Mouse (Mus musculus) embryonic facial prominence, embryonic 14.5 days (tissue): ENCODE measurements around the gene Mad1l1. TPM values are rescaled to one million over a fixed set of nuclear protein-coding genes. Genes with fewer than 3 reads are reported as not detected.

Experiments
- ATAC-seq: fragments of 200-750 bp; cut with Nextera tagmentation; 2 replicates; pipeline ENCODE4 v1.8.0; 2017; ENCODE audit warnings: low read depth, moderate number of reproducible peaks, moderate TSS enrichment
- DNase-seq: peaks from one replicate; pipeline ENCODE4 v3.0.0-alpha.2; 2015; ENCODE audit warnings: low spot score
- H3K27ac ChIP-seq: fragments of 300-500 bp; sonication (generic); replicated peaks from 2 replicates; pipeline ENCODE4 v1.5.1; 2014; ENCODE audit warnings: low read depth, mild to moderate bottlenecking, low read length, moderate library complexity
- H3K27me3 ChIP-seq: fragments of 300-500 bp; sonication (generic); replicated peaks from 2 replicates; pipeline ENCODE4 v1.6.1; 2014; ENCODE audit warnings: low read length; ENCODE audit not compliant: control insufficient read depth, insufficient read depth
- H3K36me3 ChIP-seq: fragments of 300-500 bp; sonication (generic); 2 replicates; pipeline ENCODE4 v1.6.1; 2014; ENCODE audit warnings: low read length, mixed read lengths; ENCODE audit not compliant: control insufficient read depth, insufficient read depth
- H3K4me1 ChIP-seq: fragments of 300-500 bp; sonication (generic); 2 replicates; pipeline ENCODE4 v1.6.1; 2014; ENCODE audit warnings: antibody characterized with exemption, low read length; ENCODE audit not compliant: control insufficient read depth, insufficient read depth
- H3K4me2 ChIP-seq: fragments of 300-500 bp; sonication (generic); 2 replicates; pipeline ENCODE4 v1.6.1; 2014; ENCODE audit warnings: low read depth, mild to moderate bottlenecking, low read length, moderate library complexity, mixed read lengths
- H3K4me3 ChIP-seq: fragments of 300-500 bp; sonication (generic); 2 replicates; pipeline ENCODE4 v1.5.1; 2014; ENCODE audit warnings: low read depth, mild to moderate bottlenecking, low read length
- H3K9ac ChIP-seq: fragments of 300-500 bp; sonication (generic); 2 replicates; pipeline ENCODE4 v1.6.1; 2014; ENCODE audit warnings: low read depth, mild to moderate bottlenecking, low read length, moderate library complexity, mixed read lengths
- H3K9me3 ChIP-seq: fragments of 300-500 bp; sonication (generic); 2 replicates; pipeline ENCODE4 v1.6.1; 2016; ENCODE audit warnings: low read length; ENCODE audit not compliant: control insufficient read depth
- whole genome bisulfite sequencing: fragments of 180-500 bp; shearing (Covaris S2); extraction: QIAGEN DNeasy Blood & Tissue Kit; methylation state at CpG from one replicate; pipeline ENCODE4 v1.1.7; 2014; 5-methylcytosine and 5-hydroxymethylcytosine counted together
- polyA plus RNA-seq: library from polyadenylated mRNA; unstranded; fragments of >200 nt; fragmentation: Nextera tagmentation; extraction: Ambion mirVana; gene quantifications from 2 replicates; pipeline ENCODE4 v1.2.1, GENCODE M21; 2014

The Mad1l1 gene
- polyA plus RNA-seq, 1 experiment from 2014 or later = 38.0 TPM

DNA sequence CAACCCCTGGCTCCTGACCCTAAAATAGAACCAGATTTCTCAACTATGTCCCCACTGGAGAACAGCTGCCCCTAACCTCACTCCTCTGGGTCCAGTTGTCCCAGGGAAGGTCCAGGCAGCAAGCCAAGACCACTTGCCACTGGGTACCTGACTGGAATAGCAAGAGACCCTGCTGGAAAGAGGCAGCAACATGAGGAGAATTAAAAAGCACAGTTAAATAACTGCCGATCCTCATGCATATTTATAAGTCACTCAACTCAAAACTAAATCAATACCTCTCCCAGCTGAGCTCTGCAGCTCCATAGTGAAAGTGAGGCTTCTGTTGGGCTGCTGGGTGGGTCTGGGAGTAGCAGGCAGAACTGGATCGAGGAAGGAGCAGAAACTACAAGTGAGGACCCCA, 226.1 kb downstream of the Mad1l1 start:
- Histone ChIP-seq H3K4me2 (no peak overlapping the region), H3K36me3 (no peaks in the 10 kb centered on the region), H3K27ac (no peak overlapping the region), H3K4me3 (no peak overlapping the region), H3K4me1 (no peaks in the 10 kb centered on the region), H3K27me3 (no peaks in the 10 kb centered on the region), H3K9ac (no peak overlapping the region), H3K9me3 (no peaks in the 10 kb centered on the region)
- 74% methylated on average over 2 of the region's 2 CpGs for WGBS
- ATAC-seq (no peak), DNase-seq (peak; percentile 23)

- H3K4me2 ChIP-seq = no peak overlapping the region
- no peaks in the 10 kb centered on the region for H3K27me3 ChIP-seq
- no peaks in the 10 kb centered on the region for H3K9me3 ChIP-seq
- no peak overlapping the region for H3K9ac ChIP-seq
- no peak overlapping the region; the same call in 1 of the 2 replicates for H3K27ac ChIP-seq
- DNase-seq (no peak), ATAC-seq (no peak)
- no peaks in the 10 kb centered on the region for H3K4me1 ChIP-seq
- H3K4me3 ChIP-seq = no peak overlapping the region
- WGBS = 71% methylated on average over 8 of the region's 8 CpGs
- 0 out of 2 replicates have a peak, but pooled peaks cover 3% of the 10 kb centered on the region for H3K36me3 ChIP-seq
Measured at GRCm38 (mm10) chr5:140093489-140093888, 227.9 kb downstream of the Mad1l1 start.

- Histone ChIP-seq H3K4me1 (no peaks in the 10 kb centered on the region), H3K27ac (peak overlapping the region; percentile 8; the same call in 1 of the 2 replicates), H3K4me3 (no peak overlapping the region), H3K9me3 (no peaks in the 10 kb centered on the region), H3K4me2 (no peak overlapping the region), H3K9ac (no peak overlapping the region), H3K36me3 (0 out of 2 replicates have a peak, but pooled peaks cover 7% of the 10 kb centered on the region), H3K27me3 (no peaks in the 10 kb centered on the region)
- WGBS = 71% methylated on average over 11 of the region's 11 CpGs
- DNase-seq (peak; percentile 21), ATAC-seq (peak; percentile 55; the same call in 1 of the 2 replicates)
Measured at GRCm38 (mm10) chr5:140091601-140092000, 229.8 kb downstream of the Mad1l1 start.

GRCm38 (mm10) chr5:140089263-140089662, 232.1 kb downstream of the Mad1l1 start:
- Histone ChIP-seq H3K4me2 (no peak overlapping the region), H3K9me3 (no peaks in the 10 kb centered on the region), H3K9ac (no peak overlapping the region), H3K27me3 (no peaks in the 10 kb centered on the region), H3K4me1 (no peaks in the 10 kb centered on the region), H3K4me3 (no peak overlapping the region), H3K36me3 (0 out of 2 replicates have a peak, but pooled peaks cover 9% of the 10 kb centered on the region), H3K27ac (no peak overlapping the region)
- no peak for DNase-seq
- ATAC-seq = no peak

DNA sequence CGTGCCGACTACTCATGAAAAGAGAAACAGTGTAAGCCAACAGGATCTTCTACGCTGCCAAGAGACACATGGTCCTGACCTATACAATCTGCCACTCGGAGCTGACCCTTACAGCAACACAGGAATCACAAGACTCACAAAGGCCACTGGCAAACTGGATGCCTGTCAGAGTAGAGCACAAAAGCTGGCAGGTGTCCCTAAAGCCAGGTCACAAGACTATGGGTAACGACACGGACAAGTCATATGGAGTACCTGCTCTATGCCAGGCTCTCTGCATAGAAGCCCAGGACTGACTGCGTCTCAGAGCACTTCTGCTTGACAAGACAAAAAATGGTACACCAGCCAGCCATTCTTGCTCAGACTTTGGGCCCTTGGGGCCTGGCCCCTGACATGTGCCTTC, 234.1 kb downstream of the Mad1l1 start:
- Histone ChIP-seq H3K27me3 (no peaks in the 10 kb centered on the region), H3K9me3 (no peaks in the 10 kb centered on the region), H3K9ac (no peak overlapping the region), H3K27ac (no peak overlapping the region), H3K4me3 (no peak overlapping the region), H3K4me1 (peaks cover 2% of the 10 kb centered on the region; the same call in 1 of the 2 replicates), H3K36me3 (0 out of 2 replicates have a peak, but pooled peaks cover 10% of the 10 kb centered on the region), H3K4me2 (no peak overlapping the region)
- 87% methylated on average over 7 of the region's 7 CpGs for WGBS
- DNase-seq (no peak), ATAC-seq (no peak)

DNA sequence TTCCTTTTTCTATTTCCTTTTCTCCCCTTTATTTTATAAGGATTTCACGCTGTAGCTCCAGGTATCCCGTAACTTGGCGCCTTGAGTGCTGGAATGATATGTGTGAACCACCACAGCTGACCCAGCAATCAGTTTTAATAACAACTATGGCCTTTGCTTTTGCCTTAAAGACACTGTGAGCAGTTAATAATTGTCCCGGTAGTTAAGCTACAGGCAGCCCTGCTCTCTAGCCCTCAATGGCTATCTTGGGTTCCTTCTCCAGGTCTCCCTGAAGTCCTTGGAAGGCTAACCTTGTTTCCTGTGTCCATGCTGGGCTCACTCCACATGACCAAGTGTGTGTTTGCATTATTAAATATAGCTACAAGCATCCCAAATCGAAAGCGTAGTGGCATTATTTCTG, 237.0 kb downstream of the Mad1l1 start:
- no peak overlapping the region for H3K4me3 ChIP-seq
- 96% methylated on average over 6 of the region's 6 CpGs for WGBS
- H3K9me3 ChIP-seq = no peaks in the 10 kb centered on the region
- no peak for ATAC-seq
- H3K36me3 ChIP-seq = 0 out of 2 replicates have a peak, but pooled peaks cover 10% of the 10 kb centered on the region
- no peak overlapping the region for H3K4me2 ChIP-seq
- H3K27ac ChIP-seq = no peak overlapping the region
- no peaks in the 10 kb centered on the region for H3K27me3 ChIP-seq
- DNase-seq = no peak
- H3K4me1 ChIP-seq = peaks cover 4% of the 10 kb centered on the region; the same call in 1 of the 2 replicates
- no peak overlapping the region for H3K9ac ChIP-seq

DNA sequence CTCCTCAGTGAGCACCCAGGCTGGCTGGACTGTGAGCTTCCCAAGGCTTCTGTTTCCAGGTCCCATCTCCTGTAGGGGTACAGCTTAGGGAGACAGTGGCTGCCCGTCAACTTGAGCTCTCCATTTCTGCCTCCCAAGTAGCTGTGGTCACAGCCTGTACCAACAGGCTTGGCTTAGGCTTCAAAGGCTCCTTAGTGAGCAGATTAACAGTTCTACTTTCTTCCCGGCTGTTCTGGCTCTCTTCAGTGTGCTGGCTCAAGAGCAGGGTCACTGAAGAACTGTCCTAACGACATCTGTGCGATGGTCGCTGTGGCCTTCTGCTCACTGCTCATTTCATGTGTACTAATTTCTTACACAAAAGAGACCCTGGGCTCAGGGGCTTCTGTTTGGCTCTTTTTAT, 237.4 kb downstream of the Mad1l1 start:
- H3K9me3 ChIP-seq = no peaks in the 10 kb centered on the region
- no peak overlapping the region for H3K27ac ChIP-seq
- H3K4me2 ChIP-seq = no peak overlapping the region
- 79% methylated on average over 5 of the region's 5 CpGs for WGBS
- ATAC-seq (no peak), DNase-seq (no peak)
- H3K27me3 ChIP-seq = no peaks in the 10 kb centered on the region
- H3K9ac ChIP-seq = no peak overlapping the region
- H3K4me3 ChIP-seq = no peak overlapping the region
- H3K4me1 ChIP-seq = peaks cover 4% of the 10 kb centered on the region; the same call in 1 of the 2 replicates
- 0 out of 2 replicates have a peak, but pooled peaks cover 10% of the 10 kb centered on the region for H3K36me3 ChIP-seq

DNA sequence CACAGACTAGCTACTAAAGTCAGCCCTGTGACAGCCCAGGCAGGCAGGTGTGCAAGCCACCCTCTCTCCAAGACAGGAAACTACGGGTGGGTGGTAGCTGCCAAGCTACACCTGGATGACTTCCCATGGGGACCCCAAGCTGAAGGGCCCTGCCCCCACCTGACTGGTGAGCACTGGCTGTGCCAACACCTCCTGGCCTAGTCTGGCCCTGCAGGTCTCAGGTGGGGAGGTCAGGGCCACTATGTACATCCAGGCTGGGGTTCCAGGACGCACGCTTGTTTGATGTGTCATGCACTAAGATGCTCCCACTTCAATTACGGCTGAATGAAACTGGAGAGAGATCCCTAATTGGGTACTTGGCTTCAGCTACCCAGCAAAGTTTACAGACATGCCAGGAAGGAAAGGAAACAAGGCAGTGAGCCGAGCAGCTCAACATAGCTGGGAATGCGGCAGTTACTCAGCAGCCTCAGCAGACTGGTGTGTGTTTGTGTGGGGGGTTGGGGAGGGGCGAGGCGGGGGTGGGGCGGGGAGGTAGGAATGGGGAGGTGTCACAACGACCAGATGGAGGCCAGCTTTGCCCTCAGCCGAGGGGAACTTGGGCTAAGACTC, 239.0 kb downstream of the Mad1l1 start:
- peak; percentile 75 for DNase-seq
- peak; percentile 54; the same call in 1 of the 2 replicates for ATAC-seq
- Histone ChIP-seq H3K9ac (no peak overlapping the region), H3K9me3 (no peaks in the 10 kb centered on the region), H3K36me3 (0 out of 2 replicates have a peak, but pooled peaks cover 3% of the 10 kb centered on the region), H3K27ac (no peak overlapping the region), H3K27me3 (no peaks in the 10 kb centered on the region), H3K4me1 (peaks cover 4% of the 10 kb centered on the region; the same call in 1 of the 2 replicates), H3K4me2 (no peak overlapping the region), H3K4me3 (no peak overlapping the region)
- WGBS = 46% methylated on average over 11 of the region's 11 CpGs

- Histone ChIP-seq H3K4me3 (no peak overlapping the region), H3K36me3 (0 out of 2 replicates have a peak, but pooled peaks cover 3% of the 10 kb centered on the region), H3K27ac (no peak overlapping the region), H3K9me3 (no peaks in the 10 kb centered on the region), H3K4me1 (peaks cover 4% of the 10 kb centered on the region; the same call in 1 of the 2 replicates), H3K4me2 (no peak overlapping the region), H3K27me3 (no peaks in the 10 kb centered on the region), H3K9ac (no peak overlapping the region)
- 85% methylated on average over 10 of the region's 10 CpGs for WGBS
- DNase-seq (no peak), ATAC-seq (no peak)
Measured at GRCm38 (mm10) chr5:140081084-140081483, 240.3 kb downstream of the Mad1l1 start.
